Mouse (Mus musculus) bone marrow macrophage, adult 2 months (primary cell): ENCODE results near the gene Fbxl18.

Experiments used
- CTCF ChIP-seq: IDR thresholded peaks from 2 replicates; pipeline ENCODE4 v1.5.1; 2012; ENCODE audit warnings: low read depth, mild to moderate bottlenecking, low read length, moderate library complexity
- POLR2A ChIP-seq: IDR thresholded peaks from 2 replicates; pipeline ENCODE4 v1.6.1; 2012; ENCODE audit warnings: mild to moderate bottlenecking, low read depth, low read length, borderline replicate concordance

- no peak for TF ChIP-seq CTCF
- no peak for TF ChIP-seq POLR2A
Observed at GRCm38 (mm10) chr5:142929400-142929752, 34.2 kb upstream of the Fbxl18 start.
